Mouse (Mus musculus) embryo, embryonic 11.5 days (tissue): ENCODE results near the gene Hapln3.

Source experiments
- DNase-seq: peaks from one replicate; pipeline ENCODE4 v3.0.0-alpha.2; 2012; ENCODE audit warnings: low read depth, low spot score

The Hapln3 gene

GRCm38 (mm10) chr7:79079212-79079611 lies 51.6 kb downstream of the Hapln3 start:
- DNase-seq: no peak

DNA sequence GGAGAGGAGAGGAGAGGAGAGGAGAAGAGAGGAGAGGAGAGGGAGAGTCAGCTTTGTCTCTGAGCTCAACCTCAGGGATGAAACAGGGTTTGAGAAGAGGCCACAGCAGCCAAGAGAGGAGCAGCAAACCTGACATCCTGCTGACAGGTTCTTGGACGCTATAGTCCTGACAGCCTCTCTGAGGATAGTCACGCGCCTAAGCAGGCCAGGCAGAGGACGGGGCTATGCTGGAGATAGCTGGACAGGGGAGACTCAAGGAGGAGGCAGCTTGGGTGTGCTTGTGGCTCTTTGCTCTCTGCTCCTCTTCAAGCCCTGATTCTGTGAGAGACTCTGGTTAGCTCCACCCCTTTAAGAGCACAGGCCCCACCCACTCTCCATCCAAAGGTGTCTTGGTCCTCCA lies 62.6 kb downstream of the Hapln3 start:
- DNase-seq: no peak

- DNase-seq: no peak
These were observed 63.4 kb downstream of the Hapln3 start for GRCm38 (mm10) chr7:79067466-79067865.
